Mouse (Mus musculus): ENCODE measurements around the gene Gm21293. TPM values are rescaled to one million over a fixed set of nuclear protein-coding genes. Genes with fewer than 3 reads are reported as not detected.
"Not testable (repeated sequence)": the region's sequence is repeated elsewhere in the genome, so short reads cannot be mapped to it uniquely, and the experiment has no call there.

Gm21293 gene
- polyA plus RNA-seq (2014; fragmentation: Nextera tagmentation; extraction: Ambion mirVana) = not detected in 2 replicates

DNA sequence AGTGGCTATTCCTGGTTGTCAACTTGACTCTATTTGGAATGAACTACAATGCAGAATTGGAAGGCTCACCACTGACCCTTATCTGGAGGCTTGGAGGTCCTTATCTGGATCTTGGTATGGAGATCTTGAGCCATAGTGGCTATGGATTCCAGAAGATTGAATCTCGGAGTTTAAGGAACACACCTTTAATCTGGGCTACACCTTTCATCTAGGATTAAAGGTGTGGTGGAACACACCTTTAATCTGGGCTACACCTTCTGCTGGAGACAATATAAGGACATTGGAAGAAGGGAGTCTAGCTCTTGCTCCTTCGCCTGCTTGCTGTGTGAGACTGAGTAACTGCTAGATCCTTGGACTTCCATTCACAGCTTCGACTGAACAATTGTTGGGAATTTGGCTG lies at the start of gene Gm21293:
Gm21293 (plus strand) TSS at position 301 of the 400 bp plus-strand sequence.
- H3K4me2 ChIP-seq (ENCODE audit: low read length); DNase-seq; H3K27ac ChIP-seq (replicated peaks; ENCODE audit: low read depth, low read length); H3K9me3 ChIP-seq (ENCODE audit: control insufficient read depth, low read length); H3K4me3 ChIP-seq (replicated peaks; ENCODE audit: low read depth, low read length); H3K4me1 ChIP-seq (ENCODE audit: control insufficient read depth, insufficient read depth, low read length); H3K9ac ChIP-seq (replicated peaks; ENCODE audit: low read length); H3K27me3 ChIP-seq (ENCODE audit: control insufficient read depth, insufficient read depth, low read length); ATAC-seq (ENCODE audit: low FRiP score, low TSS enrichment); H3K36me3 ChIP-seq (ENCODE audit: control insufficient read depth, insufficient read depth, low read length): not testable (repeated sequence)
- no CpG with 5 or more reads among the region's 3 CpGs for WGBS

DNA sequence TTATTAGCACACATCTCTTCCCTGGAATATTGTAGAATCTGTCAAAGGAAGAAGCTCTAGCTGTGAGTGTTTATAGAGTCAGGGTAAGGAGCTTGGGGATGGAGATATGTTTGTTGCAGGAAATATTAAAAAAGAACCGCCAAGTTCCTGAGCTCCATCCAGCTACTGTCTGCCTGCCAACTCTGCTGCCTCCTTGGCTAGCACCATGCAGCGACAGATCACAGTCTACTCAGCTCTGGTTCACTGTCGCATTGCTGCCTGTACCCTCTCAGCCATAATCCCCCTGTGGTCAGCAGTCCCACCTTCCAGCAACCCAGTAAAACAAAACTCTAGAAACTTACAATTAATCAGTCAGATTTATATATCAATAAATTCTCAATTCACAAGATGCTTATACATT lies 32.7 kb upstream of the Gm21293 start:
- DNase-seq (no peak), ATAC-seq (ENCODE audit: low FRiP score, low TSS enrichment) (no peak)
- no peak overlapping the region for H3K27ac ChIP-seq (replicated peaks; ENCODE audit: low read depth, low read length)
- no peaks in the 10 kb centered on the region for H3K9me3 ChIP-seq (ENCODE audit: control insufficient read depth, low read length)
- H3K36me3 ChIP-seq (ENCODE audit: control insufficient read depth, insufficient read depth, low read length) = no peaks in the 10 kb centered on the region
- H3K4me1 ChIP-seq (ENCODE audit: control insufficient read depth, insufficient read depth, low read length) = no peaks in the 10 kb centered on the region
- no peaks in the 10 kb centered on the region for H3K27me3 ChIP-seq (ENCODE audit: control insufficient read depth, insufficient read depth, low read length)
- H3K9ac ChIP-seq (replicated peaks; ENCODE audit: low read length) = no peak overlapping the region
- WGBS = 79% methylated on average over 3 of the region's 3 CpGs
- H3K4me2 ChIP-seq (ENCODE audit: low read length) = no peak overlapping the region
- no peak overlapping the region for H3K4me3 ChIP-seq (replicated peaks; ENCODE audit: low read depth, low read length)

DNA sequence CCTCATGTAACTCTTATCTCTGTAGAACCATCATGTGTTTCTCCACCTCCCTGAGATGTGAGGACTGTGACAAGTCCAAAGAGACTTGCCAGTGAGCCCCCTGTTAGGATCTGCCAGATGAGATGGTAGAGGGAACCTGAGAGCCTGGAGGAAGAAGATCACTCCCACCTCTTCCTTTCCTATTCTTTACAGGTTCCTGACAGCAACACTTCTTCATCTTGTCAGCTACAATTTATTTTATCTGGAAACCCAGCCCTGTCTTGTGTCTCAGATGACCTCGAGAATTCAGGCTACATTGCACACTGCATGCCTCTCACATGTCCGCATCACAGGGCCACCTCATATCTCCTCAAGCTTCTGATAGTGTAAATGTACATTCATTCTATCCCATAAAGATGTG lies 24.5 kb upstream of the Gm21293 start:
- Histone ChIP-seq H3K9me3 (ENCODE audit: control insufficient read depth, low read length) (no peaks in the 10 kb centered on the region), H3K4me3 (replicated peaks; ENCODE audit: low read depth, low read length) (no peak overlapping the region), H3K36me3 (ENCODE audit: control insufficient read depth, insufficient read depth, low read length) (no peaks in the 10 kb centered on the region), H3K27ac (replicated peaks; ENCODE audit: low read depth, low read length) (no peak overlapping the region), H3K4me1 (ENCODE audit: control insufficient read depth, insufficient read depth, low read length) (no peaks in the 10 kb centered on the region), H3K4me2 (ENCODE audit: low read length) (no peak overlapping the region), H3K9ac (replicated peaks; ENCODE audit: low read length) (no peak overlapping the region), H3K27me3 (ENCODE audit: control insufficient read depth, insufficient read depth, low read length) (no peaks in the 10 kb centered on the region)
- DNase-seq (no peak), ATAC-seq (ENCODE audit: low FRiP score, low TSS enrichment) (no peak)
- WGBS = 89% methylated on average over 2 of the region's 2 CpGs

DNA sequence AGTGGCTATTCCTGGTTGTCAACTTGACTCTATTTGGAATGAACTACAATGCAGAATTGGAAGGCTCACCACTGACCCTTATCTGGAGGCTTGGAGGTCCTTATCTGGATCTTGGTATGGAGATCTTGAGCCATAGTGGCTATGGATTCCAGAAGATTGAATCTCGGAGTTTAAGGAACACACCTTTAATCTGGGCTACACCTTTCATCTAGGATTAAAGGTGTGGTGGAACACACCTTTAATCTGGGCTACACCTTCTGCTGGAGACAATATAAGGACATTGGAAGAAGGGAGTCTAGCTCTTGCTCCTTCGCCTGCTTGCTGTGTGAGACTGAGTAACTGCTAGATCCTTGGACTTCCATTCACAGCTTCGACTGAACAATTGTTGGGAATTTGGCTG lies 8.4 kb downstream of the Gm21293 start, which contains the start of gene Gm6763:
Gm6763 (plus strand) TSS at position 301 of the 400 bp plus-strand sequence.
- H3K4me3 ChIP-seq (replicated peaks; ENCODE audit: low read depth, low read length); H3K27ac ChIP-seq (replicated peaks; ENCODE audit: low read depth, low read length); H3K27me3 ChIP-seq (ENCODE audit: control insufficient read depth, insufficient read depth, low read length); H3K4me1 ChIP-seq (ENCODE audit: control insufficient read depth, insufficient read depth, low read length); H3K36me3 ChIP-seq (ENCODE audit: control insufficient read depth, insufficient read depth, low read length); H3K4me2 ChIP-seq (ENCODE audit: low read length); H3K9me3 ChIP-seq (ENCODE audit: control insufficient read depth, low read length); DNase-seq; ATAC-seq (ENCODE audit: low FRiP score, low TSS enrichment); H3K9ac ChIP-seq (replicated peaks; ENCODE audit: low read length): not testable (repeated sequence)
- WGBS = no CpG with 5 or more reads among the region's 3 CpGs

DNA sequence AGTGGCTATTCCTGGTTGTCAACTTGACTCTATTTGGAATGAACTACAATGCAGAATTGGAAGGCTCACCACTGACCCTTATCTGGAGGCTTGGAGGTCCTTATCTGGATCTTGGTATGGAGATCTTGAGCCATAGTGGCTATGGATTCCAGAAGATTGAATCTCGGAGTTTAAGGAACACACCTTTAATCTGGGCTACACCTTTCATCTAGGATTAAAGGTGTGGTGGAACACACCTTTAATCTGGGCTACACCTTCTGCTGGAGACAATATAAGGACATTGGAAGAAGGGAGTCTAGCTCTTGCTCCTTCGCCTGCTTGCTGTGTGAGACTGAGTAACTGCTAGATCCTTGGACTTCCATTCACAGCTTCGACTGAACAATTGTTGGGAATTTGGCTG lies 16.9 kb downstream of the Gm21293 start, which contains the start of gene Gm8764:
Gm8764 (plus strand) TSS at position 301 of the 400 bp plus-strand sequence.
- H3K4me2 ChIP-seq (ENCODE audit: low read length); H3K27ac ChIP-seq (replicated peaks; ENCODE audit: low read depth, low read length); H3K36me3 ChIP-seq (ENCODE audit: control insufficient read depth, insufficient read depth, low read length); H3K4me1 ChIP-seq (ENCODE audit: control insufficient read depth, insufficient read depth, low read length); H3K9ac ChIP-seq (replicated peaks; ENCODE audit: low read length); H3K27me3 ChIP-seq (ENCODE audit: control insufficient read depth, insufficient read depth, low read length); ATAC-seq (ENCODE audit: low FRiP score, low TSS enrichment); H3K9me3 ChIP-seq (ENCODE audit: control insufficient read depth, low read length); DNase-seq; H3K4me3 ChIP-seq (replicated peaks; ENCODE audit: low read depth, low read length): not testable (repeated sequence)
- WGBS = no CpG with 5 or more reads among the region's 3 CpGs

- not testable (repeated sequence) for H3K9me3 ChIP-seq (ENCODE audit: control insufficient read depth, low read length); H3K4me1 ChIP-seq (ENCODE audit: control insufficient read depth, insufficient read depth, low read length); H3K27me3 ChIP-seq (ENCODE audit: control insufficient read depth, insufficient read depth, low read length); H3K9ac ChIP-seq (replicated peaks; ENCODE audit: low read length); H3K36me3 ChIP-seq (ENCODE audit: control insufficient read depth, insufficient read depth, low read length); H3K27ac ChIP-seq (replicated peaks; ENCODE audit: low read depth, low read length); H3K4me2 ChIP-seq (ENCODE audit: low read length); ATAC-seq (ENCODE audit: low FRiP score, low TSS enrichment); H3K4me3 ChIP-seq (replicated peaks; ENCODE audit: low read depth, low read length); DNase-seq
- no CpG with 5 or more reads among the region's 3 CpGs for WGBS
These were observed 25.4 kb downstream of the Gm21293 start, which contains the start of gene Gm21304 for GRCm38 (mm10) chr10:104168215-104168614. TSS of gene Gm21304 (plus strand) at chr10:104168515.

DNA sequence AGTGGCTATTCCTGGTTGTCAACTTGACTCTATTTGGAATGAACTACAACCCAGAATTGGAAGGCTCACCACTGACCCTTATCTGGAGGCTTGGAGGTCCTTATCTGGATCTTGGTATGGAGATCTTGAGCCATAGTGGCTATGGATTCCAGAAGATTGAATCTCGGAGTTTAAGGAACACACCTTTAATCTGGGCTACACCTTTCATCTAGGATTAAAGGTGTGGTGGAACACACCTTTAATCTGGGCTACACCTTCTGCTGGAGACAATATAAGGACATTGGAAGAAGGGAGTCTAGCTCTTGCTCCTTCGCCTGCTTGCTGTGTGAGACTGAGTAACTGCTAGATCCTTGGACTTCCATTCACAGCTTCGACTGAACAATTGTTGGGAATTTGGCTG lies 33.9 kb downstream of the Gm21293 start, which contains the start of gene Gm21312:
Gm21312 (plus strand) TSS at position 301 of the 400 bp plus-strand sequence.
- not testable (repeated sequence) for H3K36me3 ChIP-seq (ENCODE audit: control insufficient read depth, insufficient read depth, low read length); H3K4me3 ChIP-seq (replicated peaks; ENCODE audit: low read depth, low read length); H3K27me3 ChIP-seq (ENCODE audit: control insufficient read depth, insufficient read depth, low read length); H3K9ac ChIP-seq (replicated peaks; ENCODE audit: low read length); H3K27ac ChIP-seq (replicated peaks; ENCODE audit: low read depth, low read length); H3K4me2 ChIP-seq (ENCODE audit: low read length); ATAC-seq (ENCODE audit: low FRiP score, low TSS enrichment); DNase-seq; H3K9me3 ChIP-seq (ENCODE audit: control insufficient read depth, low read length); H3K4me1 ChIP-seq (ENCODE audit: control insufficient read depth, insufficient read depth, low read length)
- WGBS = no CpG with 5 or more reads among the region's 3 CpGs

- not testable (repeated sequence) for H3K4me1 ChIP-seq (ENCODE audit: control insufficient read depth, insufficient read depth, low read length); H3K4me2 ChIP-seq (ENCODE audit: low read length); DNase-seq; H3K27ac ChIP-seq (replicated peaks; ENCODE audit: low read depth, low read length); H3K4me3 ChIP-seq (replicated peaks; ENCODE audit: low read depth, low read length); H3K9ac ChIP-seq (replicated peaks; ENCODE audit: low read length); H3K36me3 ChIP-seq (ENCODE audit: control insufficient read depth, insufficient read depth, low read length); H3K27me3 ChIP-seq (ENCODE audit: control insufficient read depth, insufficient read depth, low read length); ATAC-seq (ENCODE audit: low FRiP score, low TSS enrichment); H3K9me3 ChIP-seq (ENCODE audit: control insufficient read depth, low read length)
- WGBS = no CpG with 5 or more reads among the region's 3 CpGs
These were observed 42.4 kb downstream of the Gm21293 start, which contains the start of gene Gm20765 for GRCm38 (mm10) chr10:104185233-104185632. TSS of gene Gm20765 (plus strand) at chr10:104185533.

DNA sequence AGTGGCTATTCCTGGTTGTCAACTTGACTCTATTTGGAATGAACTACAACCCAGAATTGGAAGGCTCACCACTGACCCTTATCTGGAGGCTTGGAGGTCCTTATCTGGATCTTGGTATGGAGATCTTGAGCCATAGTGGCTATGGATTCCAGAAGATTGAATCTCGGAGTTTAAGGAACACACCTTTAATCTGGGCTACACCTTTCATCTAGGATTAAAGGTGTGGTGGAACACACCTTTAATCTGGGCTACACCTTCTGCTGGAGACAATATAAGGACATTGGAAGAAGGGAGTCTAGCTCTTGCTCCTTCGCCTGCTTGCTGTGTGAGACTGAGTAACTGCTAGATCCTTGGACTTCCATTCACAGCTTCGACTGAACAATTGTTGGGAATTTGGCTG lies 51.0 kb downstream of the Gm21293 start, which contains the start of gene Gm4340:
Gm4340 (plus strand) TSS at position 301 of the 400 bp plus-strand sequence.
- not testable (repeated sequence) for DNase-seq; H3K9ac ChIP-seq (replicated peaks; ENCODE audit: low read length); H3K27ac ChIP-seq (replicated peaks; ENCODE audit: low read depth, low read length); H3K9me3 ChIP-seq (ENCODE audit: control insufficient read depth, low read length); H3K4me1 ChIP-seq (ENCODE audit: control insufficient read depth, insufficient read depth, low read length); H3K4me3 ChIP-seq (replicated peaks; ENCODE audit: low read depth, low read length); H3K27me3 ChIP-seq (ENCODE audit: control insufficient read depth, insufficient read depth, low read length); H3K36me3 ChIP-seq (ENCODE audit: control insufficient read depth, insufficient read depth, low read length); ATAC-seq (ENCODE audit: low FRiP score, low TSS enrichment); H3K4me2 ChIP-seq (ENCODE audit: low read length)
- WGBS = no CpG with 5 or more reads among the region's 3 CpGs
